Mouse (Mus musculus) lung, adult 2 months (tissue): ENCODE results near the gene Pigp. TPM values are rescaled to one million over a fixed set of nuclear protein-coding genes. Genes with fewer than 3 reads are reported as not detected.
"Not testable (repeated sequence)": the region's sequence is repeated elsewhere in the genome, so short reads cannot be mapped to it uniquely, and the experiment has no call there.

Source experiments
- DNase-seq: peaks from one replicate; pipeline ENCODE4 v3.0.0; 2022
- H3K4me1 ChIP-seq: fragments of 200-500 bp; 2 replicates; pipeline ENCODE4 v1.6.1; 2011; ENCODE audit warnings: low read length; ENCODE audit not compliant: control insufficient read depth, insufficient read depth
- H3K4me3 ChIP-seq: fragments of 200-500 bp; replicated peaks from 2 replicates; pipeline ENCODE3; 2011; ENCODE audit warnings: low read depth, mild to moderate bottlenecking, control low read depth, low read length; ENCODE audit errors: extremely low read depth
- CTCF ChIP-seq: fragments of 200-500 bp; IDR thresholded peaks from 2 replicates; pipeline ENCODE4 v1.5.1; 2011; ENCODE audit warnings: mild to moderate bottlenecking, low read length, control low read depth; ENCODE audit not compliant: insufficient read depth
- POLR2A ChIP-seq: fragments of 200-500 bp; IDR thresholded peaks from 2 replicates; pipeline ENCODE4 v1.6.1; 2011; ENCODE audit warnings: low read depth, mild to moderate bottlenecking, control low read depth, low read length, borderline replicate concordance; ENCODE audit errors: extremely low read depth
- whole genome bisulfite sequencing: fragments of 180-500 bp; shearing (Covaris S2); methylation state at CpG from one replicate; pipeline ENCODE4 v1.1.7; 2018; 5-methylcytosine and 5-hydroxymethylcytosine counted together
- polyA plus RNA-seq: library from polyadenylated mRNA; depleted of rRNA; stranded (reverse); fragments of >200 nt; gene quantifications from 2 replicates; pipeline ENCODE4 v1.2.3, GENCODE M21; 2012

Pigp gene
- polyA plus RNA-seq, 1 experiment = 23.8 TPM

DNA sequence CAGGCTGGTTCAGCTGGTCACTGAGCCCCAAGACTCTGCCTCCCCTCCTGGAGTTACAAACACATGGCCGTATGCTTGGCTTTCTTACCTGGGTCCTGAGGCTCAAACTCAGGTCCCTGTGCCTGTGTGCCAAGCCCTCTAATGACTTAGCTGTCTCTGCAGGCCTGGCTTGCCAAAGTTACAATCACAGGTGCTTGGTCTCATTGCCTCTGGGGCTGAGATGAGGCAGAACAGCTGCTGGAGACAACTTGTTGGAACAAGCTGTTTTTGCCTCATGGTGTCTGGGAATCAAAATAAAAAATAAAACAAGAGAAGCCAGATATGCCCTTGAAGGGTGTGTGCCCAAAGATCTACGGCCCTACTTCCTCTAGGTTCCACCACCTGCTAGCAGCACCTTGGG, 22.9 kb downstream of the Pigp start:
- no peak overlapping the region for H3K4me3 ChIP-seq
- DNase-seq = no peak
- no peaks in the 10 kb centered on the region for H3K4me1 ChIP-seq
- 91% methylated on average over 2 of the region's 2 CpGs for WGBS
- TF ChIP-seq POLR2A = no peak
- no peak for TF ChIP-seq CTCF

DNA sequence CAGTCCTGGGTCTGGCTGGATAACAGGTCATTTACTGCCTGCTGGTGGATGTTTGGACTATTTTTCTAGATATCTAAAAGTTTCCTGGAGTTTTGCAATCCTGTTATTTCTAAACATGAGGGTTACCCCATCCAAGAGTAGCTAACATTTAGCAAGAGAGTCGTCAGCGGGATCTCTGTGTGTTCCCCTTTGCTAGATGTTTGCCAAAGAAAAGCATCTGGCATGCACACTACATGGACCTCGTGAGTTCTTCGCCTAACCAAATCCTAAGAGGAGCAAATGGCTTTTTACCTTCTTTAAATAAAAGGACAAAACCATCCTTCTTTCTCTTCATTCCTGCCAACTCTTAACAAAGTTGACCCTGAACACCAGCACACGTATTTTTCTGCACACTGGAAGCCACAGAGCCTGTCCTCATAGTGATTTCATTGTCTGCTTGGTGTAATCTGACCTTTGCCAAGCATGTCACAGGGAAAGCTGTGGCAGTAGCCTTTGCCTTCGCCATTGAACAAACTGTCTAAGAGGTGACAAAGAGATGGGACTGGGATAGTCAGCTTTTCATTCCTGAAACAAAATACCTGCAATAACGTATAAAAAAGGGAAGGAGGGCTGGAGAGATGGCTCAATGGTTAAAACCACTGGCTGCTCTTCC, 24.4 kb downstream of the Pigp start:
- TF ChIP-seq CTCF = no peak
- no peak for TF ChIP-seq POLR2A
- Histone ChIP-seq H3K4me3 (no peak overlapping the region), H3K4me1 (no peaks in the 10 kb centered on the region)
- 64% methylated on average over 7 of the region's 7 CpGs for WGBS
- no peak for DNase-seq

DNA sequence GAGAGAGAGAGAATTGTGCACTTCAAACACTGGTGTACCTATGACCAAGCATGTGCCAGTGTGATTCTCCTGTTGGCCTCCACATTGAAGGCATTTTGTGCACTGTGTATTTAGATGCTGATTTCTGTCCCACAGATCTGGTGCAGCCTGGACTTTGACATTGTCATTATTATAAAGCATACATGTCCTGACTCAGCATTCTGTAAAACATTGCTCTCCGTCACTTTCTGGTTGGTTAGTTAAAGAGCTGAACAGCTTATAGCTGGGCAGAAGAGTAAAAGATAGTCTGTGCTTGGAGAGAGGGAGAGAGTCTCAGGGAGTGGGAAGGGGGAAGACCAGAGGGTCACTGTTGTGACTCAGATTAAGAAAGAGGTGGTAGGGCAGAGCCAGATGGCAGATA, 25.9 kb downstream of the Pigp start:
- no peaks in the 10 kb centered on the region for H3K4me1 ChIP-seq
- TF ChIP-seq CTCF (no peak), POLR2A (no peak)
- no peak overlapping the region for H3K4me3 ChIP-seq
- DNase-seq = no peak
- WGBS = 97% methylated on average over 1 of the region's 1 CpGs

DNA sequence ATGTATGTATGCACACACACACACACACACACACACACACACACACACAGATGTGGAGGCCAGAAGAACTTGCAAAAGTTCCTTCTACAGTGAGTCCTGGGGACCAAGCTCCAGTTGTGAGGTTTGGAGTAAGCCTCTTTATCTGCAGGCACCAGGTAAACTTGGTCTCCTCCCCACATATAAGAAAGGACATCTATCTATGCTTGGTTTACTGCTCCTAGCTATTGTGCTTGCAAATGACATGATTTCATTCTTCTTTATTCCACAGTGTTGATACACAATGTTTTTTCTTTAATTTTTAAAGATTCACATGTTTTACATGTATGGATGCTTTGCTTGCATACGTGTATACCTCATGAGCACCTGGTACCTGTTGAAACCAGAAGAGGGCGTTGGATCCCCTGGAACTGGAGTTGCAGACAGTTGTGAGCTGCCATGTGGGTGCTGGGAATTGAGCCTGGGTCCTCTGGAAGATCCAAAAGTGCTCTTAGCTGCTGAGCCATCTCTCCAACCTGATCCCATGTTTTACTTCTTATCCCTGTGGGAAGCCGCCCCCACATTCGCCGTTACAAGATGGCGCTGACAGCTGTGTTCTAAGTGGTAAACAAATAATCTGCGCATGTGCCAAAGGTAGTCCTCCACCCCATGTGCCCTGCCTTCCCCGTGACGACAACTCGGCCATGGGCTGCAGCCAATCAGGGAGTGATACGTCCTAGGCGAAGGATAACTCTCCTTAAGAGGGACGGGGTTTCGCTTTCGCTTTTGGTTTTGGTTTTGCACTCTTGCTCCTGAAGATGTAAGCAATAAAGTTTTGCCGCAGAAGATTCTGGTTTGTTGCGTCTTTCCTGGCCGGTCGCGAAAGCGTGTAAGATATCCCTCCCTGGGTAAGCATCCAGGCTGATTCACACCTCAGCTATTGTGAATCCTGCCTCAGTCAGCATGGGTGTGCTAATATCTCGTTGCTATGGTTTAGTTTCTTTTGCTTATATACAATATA, 32.2 kb downstream of the Pigp start:
- not testable (repeated sequence) for DNase-seq, H3K4me3 ChIP-seq, H3K4me1 ChIP-seq
- 90% methylated on average over 22 of the region's 22 CpGs for WGBS

DNA sequence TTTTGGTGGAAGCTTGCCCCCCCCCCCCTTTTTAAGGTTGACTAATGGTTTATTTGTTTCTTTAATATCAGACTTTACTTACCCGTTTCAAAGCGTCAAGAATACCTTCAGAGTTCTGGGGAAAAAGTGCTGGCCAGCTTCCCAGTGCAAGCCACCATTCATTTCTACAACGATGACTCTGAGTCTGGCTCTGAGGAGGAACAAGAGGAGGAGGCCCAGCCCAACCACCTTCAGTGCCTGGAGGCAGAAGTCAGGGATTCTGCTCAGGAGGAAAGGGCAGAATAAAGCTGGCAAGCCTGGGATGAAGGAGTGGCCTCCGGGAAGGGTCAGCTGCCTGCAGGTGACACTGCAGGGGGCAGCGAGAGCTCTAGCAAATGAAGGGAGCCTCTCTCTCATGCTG, 36.0 kb downstream of the Pigp start:
- Histone ChIP-seq H3K4me3 (no peak overlapping the region), H3K4me1 (peaks cover 2% of the 10 kb centered on the region; the same call in 1 of the 2 replicates)
- no peak for TF ChIP-seq POLR2A
- no peak for TF ChIP-seq CTCF
- 46% methylated on average over 5 of the region's 5 CpGs for WGBS
- no peak for DNase-seq

DNA sequence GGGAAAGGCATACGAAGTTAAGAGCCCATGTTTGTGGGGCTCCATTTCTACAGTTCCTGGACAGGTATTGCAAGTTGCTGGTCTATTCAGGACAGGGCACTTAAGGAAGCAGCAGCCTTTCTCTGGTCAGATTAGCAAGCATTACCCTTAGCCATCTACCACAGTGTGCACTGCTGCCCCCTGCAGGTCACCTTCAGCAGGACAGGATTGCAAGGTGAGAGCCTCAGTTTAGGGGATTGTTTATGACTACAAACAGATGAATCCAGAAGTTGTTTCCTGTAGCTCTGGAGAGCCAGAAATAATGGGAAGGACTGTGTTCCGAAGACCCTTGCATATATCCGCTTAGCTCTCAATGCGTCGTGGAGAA, 39.8 kb downstream of the Pigp start:
- peaks cover 2% of the 10 kb centered on the region; the same call in 1 of the 2 replicates for H3K4me1 ChIP-seq
- peak; percentile 77 for DNase-seq
- 64% methylated on average over 5 of the region's 5 CpGs for WGBS
- no peak overlapping the region for H3K4me3 ChIP-seq
- TF ChIP-seq CTCF (peak; percentile 98), POLR2A (no peak)

DNA sequence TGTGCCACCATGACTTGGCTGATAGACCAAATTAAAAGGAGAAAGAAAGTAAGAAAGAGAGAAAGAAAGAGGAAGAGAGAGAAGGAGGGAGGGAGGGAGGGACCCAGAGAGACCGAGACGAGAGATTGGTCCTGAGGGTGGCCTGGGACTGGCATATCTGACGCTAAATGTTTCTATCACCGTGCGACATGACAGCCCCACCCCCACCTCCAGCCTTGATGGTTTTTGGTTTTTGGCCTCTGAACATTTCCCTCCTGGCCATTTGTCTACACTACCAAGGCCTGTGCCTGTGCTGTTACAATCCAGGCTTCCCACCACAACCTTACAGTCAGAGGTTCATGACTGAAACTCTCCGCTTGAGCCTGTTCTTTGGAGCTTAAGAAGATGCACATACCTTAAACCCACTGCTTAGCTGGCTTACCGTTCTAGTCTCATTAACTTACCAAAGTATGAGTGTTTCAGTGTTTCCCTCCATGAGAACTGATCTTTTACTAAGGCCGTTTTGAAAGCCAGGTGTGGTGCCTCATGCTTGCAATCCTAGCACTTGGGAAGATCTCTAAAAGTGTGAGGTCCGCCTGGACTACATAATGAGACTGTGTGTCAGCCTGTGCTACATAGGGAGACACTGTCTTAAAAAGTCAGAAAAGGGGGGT, 40.3 kb downstream of the Pigp start:
- 80% methylated on average over 9 of the region's 9 CpGs for WGBS
- H3K4me1 ChIP-seq = peaks cover 2% of the 10 kb centered on the region; the same call in 1 of the 2 replicates
- no peak for DNase-seq
- no peak overlapping the region for H3K4me3 ChIP-seq
- no peak for TF ChIP-seq POLR2A
- no peak for TF ChIP-seq CTCF

DNA sequence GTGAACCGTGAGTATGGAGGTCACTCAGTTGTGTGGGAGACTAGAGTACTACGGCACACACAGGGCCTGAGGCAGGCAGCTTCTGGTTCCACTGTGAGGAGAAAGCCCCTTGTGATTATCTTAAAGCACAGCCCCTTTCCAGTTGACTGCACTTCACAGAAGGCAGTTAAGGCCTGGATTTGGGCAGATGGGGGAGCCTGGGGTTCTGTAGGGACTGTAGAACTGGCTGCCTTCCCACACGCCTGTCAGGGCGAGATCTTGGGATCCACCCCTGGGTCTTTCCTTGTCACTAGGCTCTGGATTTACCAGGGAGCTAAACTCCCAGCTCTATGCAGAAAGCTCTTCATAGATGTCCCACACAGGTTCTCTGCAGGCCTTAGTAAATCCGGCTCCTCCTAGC, 41.2 kb downstream of the Pigp start:
- 67% methylated on average over 5 of the region's 5 CpGs for WGBS
- DNase-seq = no peak
- H3K4me1 ChIP-seq = peaks cover 2% of the 10 kb centered on the region; the same call in 1 of the 2 replicates
- peak overlapping the region; percentile 11 for H3K4me3 ChIP-seq
- TF ChIP-seq POLR2A (no peak), CTCF (no peak)

DNA sequence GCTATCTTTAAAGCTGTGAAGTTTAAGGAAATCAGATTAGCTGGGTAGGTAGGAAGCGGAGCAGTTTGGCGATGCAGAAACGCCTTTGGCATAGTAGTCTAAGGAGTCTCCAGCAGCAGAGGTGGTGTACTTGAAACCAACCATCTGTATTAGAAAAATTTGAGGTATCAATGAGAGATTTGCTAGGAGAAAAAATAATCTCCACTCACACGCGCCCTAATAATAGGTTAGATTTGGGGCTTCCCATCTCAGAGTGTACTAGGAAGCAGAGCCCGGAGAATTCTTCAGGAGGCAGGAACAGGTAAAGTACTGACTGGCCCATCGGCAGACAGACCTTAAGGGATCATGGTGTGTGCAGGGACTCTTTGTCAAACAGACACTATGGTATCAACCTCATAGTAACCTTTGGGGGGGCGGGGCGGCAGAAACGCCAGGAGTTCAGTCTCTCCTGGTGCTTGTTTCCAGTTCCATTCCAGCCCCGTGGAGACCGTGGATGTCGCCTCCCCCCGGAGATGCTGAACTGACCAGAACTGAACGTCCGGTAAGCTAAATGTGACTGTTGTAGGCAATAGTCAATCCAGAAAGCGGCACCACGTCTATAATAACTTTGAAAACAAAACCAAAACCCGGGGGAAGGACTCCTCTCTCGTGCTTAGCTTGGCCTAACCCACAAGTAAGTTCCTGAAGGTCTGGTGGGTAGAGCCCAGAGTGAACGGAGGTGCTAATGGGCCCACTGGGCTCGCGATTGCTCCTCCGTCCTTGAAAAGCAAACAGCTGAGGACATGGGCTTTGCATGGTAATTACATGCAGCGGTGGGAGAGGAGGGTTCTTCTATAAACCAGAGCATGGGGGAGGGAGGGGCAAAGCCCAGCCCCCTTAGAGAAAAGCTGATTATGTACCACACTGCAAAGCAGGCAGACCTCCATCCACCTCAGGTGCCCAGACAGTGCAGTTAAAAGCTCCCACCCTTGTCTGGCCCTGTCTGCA, 42.5 kb downstream of the Pigp start:
- WGBS = 21% methylated on average over 25 of the region's 25 CpGs
- TF ChIP-seq POLR2A (no peak), CTCF (no peak)
- Histone ChIP-seq H3K4me1 (peaks cover 5% of the 10 kb centered on the region), H3K4me3 (peak overlapping the region; percentile 57)
- no peak for DNase-seq
